Mouse (Mus musculus): ENCODE measurements around the gene Nlrp9b. TPM values are rescaled to one million over a fixed set of nuclear protein-coding genes. Genes with fewer than 3 reads are reported as not detected.

Gene Nlrp9b
- polyA plus RNA-seq, 1 experiment = not detected

Other genes starting within 250 kb of the Nlrp9b start
- 6.9 and 7.1 TPM in 2 replicates for gene Nectin2, start 241.0 kb upstream of the Nlrp9b start, polyA plus RNA-seq (2012; rRNA removed)
- gene Bcam, start 220.4 kb upstream of the Nlrp9b start, polyA plus RNA-seq (2012; rRNA removed) = 23.0 and 24.4 TPM in 2 replicates
- gene Cblc, start 194.7 kb upstream of the Nlrp9b start, polyA plus RNA-seq (2012; rRNA removed) = not detected in 2 replicates
- 0.42 and 0.53 TPM in 2 replicates for gene Bcl3, start 168.7 kb upstream of the Nlrp9b start, polyA plus RNA-seq (2012; rRNA removed)
- 3.0 and 3.9 TPM in 2 replicates for gene Gm19345, start 139.5 kb upstream of the Nlrp9b start, polyA plus RNA-seq (2012; rRNA removed)
- gene Ceacam16, start 130.2 kb upstream of the Nlrp9b start, polyA plus RNA-seq (2012; rRNA removed) = not detected in 2 replicates
- not detected in 2 replicates for gene Ceacam19, start 103.5 kb upstream of the Nlrp9b start, polyA plus RNA-seq (2012; rRNA removed)
- 9.7 and 11.8 TPM in 2 replicates for gene Pvr, start 70.3 kb upstream of the Nlrp9b start, polyA plus RNA-seq (2012; rRNA removed)
- not detected in 2 replicates for gene Igsf23, start 40.7 kb upstream of the Nlrp9b start, polyA plus RNA-seq (2012; rRNA removed)
- not detected in 2 replicates for gene Ceacam20, start 26.1 kb upstream of the Nlrp9b start, polyA plus RNA-seq (2012; rRNA removed)
- not detected in 2 replicates for gene Vmn1r91, start 108.2 kb downstream of the Nlrp9b start, polyA plus RNA-seq (2012; rRNA removed)
- not detected in 2 replicates for gene Gm16442, start 131.1 kb downstream of the Nlrp9b start, polyA plus RNA-seq (2012; rRNA removed)
- gene Vmn1r93, start 147.6 kb downstream of the Nlrp9b start, polyA plus RNA-seq (2012; rRNA removed) = not detected in 2 replicates
- gene Vmn1r94, start 176.9 kb downstream of the Nlrp9b start, polyA plus RNA-seq (2012; rRNA removed) = not detected in 2 replicates
- not detected in 2 replicates for gene Vmn1r95, start 202.2 kb downstream of the Nlrp9b start, polyA plus RNA-seq (2012; rRNA removed)
- gene Gm6164, start 214.1 kb downstream of the Nlrp9b start, polyA plus RNA-seq (2012; rRNA removed) = not detected in 2 replicates
- gene Gm4498, start 242.4 kb downstream of the Nlrp9b start, polyA plus RNA-seq (2012; rRNA removed) = not detected in 2 replicates

Data from cortical plate, adult 2 months (tissue).